Mouse (Mus musculus) intestine, embryonic 14.5 days (tissue): ENCODE results near the gene Rasgrp2. TPM values are rescaled to one million over a fixed set of nuclear protein-coding genes. Genes with fewer than 3 reads are reported as not detected.

Experiments used
- ATAC-seq: fragments of 200-750 bp; cut with Nextera tagmentation; replicated peaks from 2 replicates; pipeline ENCODE4 v1.8.0; 2017; ENCODE audit warnings: low read depth, moderate number of reproducible peaks, moderate TSS enrichment, moderate library complexity; ENCODE audit not compliant: low FRiP score, low TSS enrichment
- DNase-seq: peaks from one replicate; pipeline ENCODE4 v3.0.0-alpha.2; 2018; ENCODE audit warnings: low spot score
- H3K27ac ChIP-seq: fragments of 300-500 bp; sonication (generic); 2 replicates; pipeline ENCODE4 v1.5.1; 2014; ENCODE audit warnings: low read depth, mild to moderate bottlenecking, control low read depth
- H3K27me3 ChIP-seq: fragments of 300-500 bp; sonication (generic); replicated peaks from 2 replicates; pipeline ENCODE4 v1.6.1; 2014; ENCODE audit warnings: low read length, control low read depth; ENCODE audit not compliant: control insufficient read depth, insufficient read depth
- H3K36me3 ChIP-seq: fragments of 300-500 bp; sonication (generic); 2 replicates; pipeline ENCODE4 v1.6.1; 2014; ENCODE audit warnings: low read length, control low read depth; ENCODE audit not compliant: control insufficient read depth, insufficient read depth
- H3K4me1 ChIP-seq: fragments of 300-500 bp; sonication (generic); replicated peaks from 2 replicates; pipeline ENCODE4 v1.6.1; 2014; ENCODE audit warnings: low read length, control low read depth, mixed read lengths; ENCODE audit not compliant: control insufficient read depth, insufficient read depth
- H3K4me2 ChIP-seq: fragments of 300-500 bp; sonication (generic); 2 replicates; pipeline ENCODE4 v1.6.1; 2014; ENCODE audit warnings: low read length
- H3K4me3 ChIP-seq: fragments of 300-500 bp; sonication (generic); 2 replicates; pipeline ENCODE4 v1.5.1; 2014; ENCODE audit warnings: low read depth, low read length, control low read depth, mixed read lengths
- H3K9ac ChIP-seq: fragments of 300-500 bp; sonication (generic); 2 replicates; pipeline ENCODE4 v1.6.1; 2014; ENCODE audit warnings: mild to moderate bottlenecking, low read length
- H3K9me3 ChIP-seq: fragments of 300-500 bp; sonication (generic); 2 replicates; pipeline ENCODE4 v1.6.1; 2016; ENCODE audit warnings: low read length, control low read depth; ENCODE audit not compliant: control insufficient read depth
- WGBS: fragments of 180-500 bp; shearing (Covaris S2); extraction: QIAGEN DNeasy Blood & Tissue Kit; methylation state at CpG from one replicate; pipeline ENCODE4 v1.1.7; 2014; 5-methylcytosine and 5-hydroxymethylcytosine counted together
- polyA plus RNA-seq: library from polyadenylated mRNA; unstranded; fragments of >200 nt; fragmentation: Nextera tagmentation; extraction: Ambion mirVana; gene quantifications from 2 replicates; pipeline ENCODE4 v1.2.1, GENCODE M21; 2014

Rasgrp2 gene
- polyA plus RNA-seq, 1 experiment from 2014 or later, result 31.8 TPM

DNA sequence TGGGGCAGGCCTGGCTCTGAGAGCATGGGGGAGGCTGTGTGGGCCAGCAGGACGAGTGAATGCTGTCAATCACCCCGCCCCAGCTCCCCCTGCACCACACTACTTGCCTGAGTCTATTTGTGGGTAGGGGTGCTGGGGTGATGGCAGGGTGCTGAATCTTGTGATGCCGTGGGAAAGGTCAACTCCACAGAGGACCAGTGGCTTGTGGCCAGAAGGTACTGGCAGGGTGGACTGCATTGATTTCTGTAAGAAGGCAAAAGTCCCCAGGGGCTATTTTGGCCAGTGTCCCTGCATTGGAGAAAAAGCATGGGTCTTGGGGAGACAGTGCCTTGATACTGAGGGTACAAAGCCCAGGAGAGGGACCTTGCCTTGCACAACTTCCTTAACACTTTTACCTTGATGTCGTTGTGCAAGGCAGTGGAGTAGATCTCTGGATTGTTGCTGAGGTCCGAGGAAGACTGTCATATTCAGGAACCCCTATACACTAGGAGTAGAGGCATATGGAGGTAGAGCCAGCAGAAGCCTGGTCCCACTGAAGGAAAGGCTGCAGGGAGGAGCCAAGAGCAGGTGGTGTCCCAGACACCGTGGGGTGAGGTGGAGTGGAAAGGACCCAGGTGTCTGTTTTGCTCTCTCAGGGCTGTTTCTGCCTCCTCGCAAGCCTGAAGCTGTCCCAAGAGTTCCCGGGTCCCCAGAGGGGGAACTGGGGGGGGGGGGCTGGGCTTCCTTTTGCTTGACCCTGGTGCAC lies 25.2 kb downstream of the Rasgrp2 start:
- 71% methylated on average over 8 of the region's 8 CpGs for WGBS

DNA sequence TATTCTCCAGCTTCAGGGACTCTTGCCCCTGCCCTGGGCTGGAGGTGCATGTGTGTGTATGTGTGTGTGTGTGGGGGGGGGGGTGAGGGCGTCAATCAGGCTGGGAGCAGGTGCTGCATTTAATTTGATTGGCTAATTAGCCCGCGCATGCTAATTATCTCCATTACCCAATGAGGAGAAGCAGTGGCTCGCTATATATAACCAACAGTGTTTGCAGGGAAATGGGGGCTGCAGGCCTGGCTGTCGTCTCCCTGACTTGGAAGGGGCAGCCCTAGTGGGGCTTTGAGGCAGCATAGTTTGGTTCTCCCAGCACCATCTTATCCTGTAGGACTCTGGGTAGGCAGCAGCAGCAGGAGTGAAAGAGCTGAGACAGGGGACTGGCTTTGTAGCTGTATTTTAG lies 26.5 kb downstream of the Rasgrp2 start:
- no peak for DNase-seq
- H3K9me3 ChIP-seq, result no peaks in the 10 kb centered on the region
- no peak overlapping the region for H3K9ac ChIP-seq
- WGBS, result 53% methylated on average over 4 of the region's 5 CpGs
- ATAC-seq, result no peak
- H3K36me3 ChIP-seq, result no peaks in the 10 kb centered on the region
- H3K27ac ChIP-seq, result no peak overlapping the region
- peaks cover 68% of the 10 kb centered on the region for H3K27me3 ChIP-seq
- H3K4me3 ChIP-seq, result no peak overlapping the region
- peaks cover 14% of the 10 kb centered on the region for H3K4me1 ChIP-seq
- H3K4me2 ChIP-seq, result no peak overlapping the region

More for the DNA sequence above, 25.2 kb downstream of the Rasgrp2 start:
- no peak overlapping the region for H3K4me3 ChIP-seq
- no peaks in the 10 kb centered on the region for H3K36me3 ChIP-seq
- no peak overlapping the region for H3K9ac ChIP-seq
- H3K27ac ChIP-seq, result no peak overlapping the region
- H3K27me3 ChIP-seq, result peaks cover 68% of the 10 kb centered on the region
- ATAC-seq (no peak), DNase-seq (no peak)
- no peaks in the 10 kb centered on the region for H3K9me3 ChIP-seq
- H3K4me1 ChIP-seq, result peaks cover 14% of the 10 kb centered on the region
- H3K4me2 ChIP-seq, result no peak overlapping the region

DNA sequence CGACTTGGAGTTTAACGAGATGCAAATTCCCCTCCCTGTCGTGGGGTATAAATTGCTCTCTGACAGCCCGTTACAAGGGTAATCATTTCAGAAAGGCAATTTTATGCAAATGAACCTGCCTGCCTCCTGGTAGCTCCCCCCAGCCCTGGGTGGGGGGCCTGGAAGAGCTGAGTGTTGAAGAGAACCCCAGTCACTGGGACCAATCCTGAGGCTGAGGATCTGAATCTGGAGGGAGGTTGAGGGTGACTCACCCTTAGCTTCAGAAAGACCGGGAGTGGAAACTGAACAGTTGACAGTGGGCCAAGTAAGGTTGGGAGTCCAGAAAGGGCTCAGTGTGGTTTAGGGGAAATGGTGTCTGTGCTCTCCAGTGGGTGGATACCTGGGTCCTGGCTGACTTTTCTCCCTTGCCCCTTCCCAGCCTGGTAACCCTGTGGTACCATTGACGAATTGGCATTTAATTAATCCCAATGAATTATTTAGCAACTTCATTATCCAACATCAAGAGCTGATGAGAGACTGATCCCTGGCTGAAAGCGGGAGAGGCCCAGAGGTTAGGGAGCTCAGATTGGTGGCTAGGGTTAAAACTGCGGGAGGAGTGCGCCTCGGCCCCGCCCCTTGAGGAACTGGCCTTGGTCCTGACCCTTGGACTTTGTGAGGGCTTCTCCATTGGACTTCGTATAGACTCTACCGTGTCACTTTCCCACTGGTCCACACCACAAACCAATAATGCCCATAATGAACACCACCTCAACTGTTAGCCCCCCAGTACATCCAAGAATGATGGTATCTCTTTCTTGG lies 27.8 kb downstream of the Rasgrp2 start:
- ATAC-seq (no peak), DNase-seq (peak; percentile 91)
- H3K4me1 ChIP-seq, result peaks cover 14% of the 10 kb centered on the region
- no peaks in the 10 kb centered on the region for H3K9me3 ChIP-seq
- H3K4me3 ChIP-seq, result no peak overlapping the region
- no peaks in the 10 kb centered on the region for H3K36me3 ChIP-seq
- H3K27ac ChIP-seq, result no peak overlapping the region
- H3K4me2 ChIP-seq, result no peak overlapping the region
- peaks cover 64% of the 10 kb centered on the region for H3K27me3 ChIP-seq
- WGBS, result 25% methylated on average over 13 of the region's 13 CpGs
- no peak overlapping the region for H3K9ac ChIP-seq

DNA sequence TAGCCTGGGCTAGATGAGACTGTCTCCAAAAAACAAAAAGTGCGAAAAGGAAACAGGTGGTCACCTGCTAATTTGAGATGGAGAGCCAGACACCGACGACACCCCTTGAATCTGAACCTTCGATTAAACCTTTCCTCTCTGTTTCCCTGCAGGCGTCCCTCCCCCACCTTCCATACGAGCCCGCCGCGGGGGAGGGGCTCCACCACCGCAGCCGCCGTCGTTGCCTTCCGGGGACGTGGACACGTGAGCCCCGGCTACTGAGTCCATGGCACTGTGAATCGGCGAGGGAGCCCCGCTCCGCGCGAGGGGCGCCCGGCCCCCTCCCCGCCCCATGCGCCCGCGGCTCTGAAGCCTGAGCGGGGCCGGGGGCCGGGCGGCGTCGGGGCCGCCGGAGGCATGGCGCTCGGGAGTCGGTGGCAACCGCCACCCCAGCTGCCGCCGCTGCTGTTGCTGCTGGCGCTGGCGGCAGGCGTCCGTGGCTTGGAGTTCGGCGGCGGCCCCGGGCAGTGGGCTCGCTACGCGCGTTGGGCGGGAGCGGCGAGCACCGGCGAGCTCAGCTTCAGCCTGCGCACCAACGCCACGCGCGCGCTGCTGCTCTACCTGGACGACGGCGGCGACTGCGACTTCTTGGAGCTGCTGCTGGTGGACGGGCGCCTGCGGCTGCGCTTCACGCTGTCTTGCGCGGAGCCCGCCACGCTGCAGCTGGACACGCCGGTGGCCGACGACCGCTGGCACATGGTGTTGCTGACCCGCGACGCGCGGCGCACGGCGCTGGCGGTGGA lies 28.7 kb downstream of the Rasgrp2 start:
- Histone ChIP-seq H3K9ac (no peak overlapping the region), H3K27me3 (peaks cover 64% of the 10 kb centered on the region), H3K9me3 (no peaks in the 10 kb centered on the region), H3K36me3 (no peaks in the 10 kb centered on the region), H3K4me3 (peak overlapping the region; percentile 32), H3K27ac (no peak overlapping the region), H3K4me2 (peak overlapping the region; percentile 48), H3K4me1 (peaks cover 14% of the 10 kb centered on the region)
- 2% methylated on average over 72 of the region's 94 CpGs for WGBS
- peak; percentile 22; the same call in 1 of the 2 replicates for ATAC-seq
- DNase-seq, result peak; percentile 76

DNA sequence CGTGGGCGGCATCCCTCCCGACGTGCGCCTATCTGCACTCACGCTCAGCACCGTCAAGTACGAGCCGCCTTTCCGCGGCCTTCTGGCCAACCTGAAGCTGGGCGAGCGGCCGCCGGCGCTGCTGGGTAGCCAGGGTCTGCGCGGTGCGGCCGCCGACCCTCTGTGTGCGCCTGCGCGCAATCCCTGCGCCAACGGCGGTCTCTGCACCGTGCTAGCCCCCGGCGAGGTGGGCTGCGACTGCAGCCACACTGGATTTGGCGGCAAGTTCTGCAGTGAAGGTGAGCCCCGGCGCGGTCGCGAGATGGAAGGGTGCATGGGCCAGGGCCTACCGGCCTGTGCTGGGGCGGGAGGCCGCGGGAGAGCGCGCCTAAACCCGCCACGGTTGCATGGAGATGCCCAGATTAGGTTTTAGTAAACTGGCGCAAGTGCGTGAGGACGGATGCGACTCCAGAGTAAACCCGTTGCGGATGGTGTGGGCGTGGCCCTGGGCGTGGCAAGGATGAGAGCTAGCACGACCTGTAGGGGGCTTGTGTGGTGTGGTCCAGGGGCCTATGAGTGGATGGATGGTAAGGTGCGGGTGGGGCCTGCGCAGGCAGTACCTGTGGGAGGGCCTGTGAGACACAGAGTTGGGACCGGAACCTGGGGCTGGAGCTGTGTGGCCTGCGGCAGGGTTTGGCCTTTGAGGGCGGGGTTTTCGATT lies 29.5 kb downstream of the Rasgrp2 start:
- Histone ChIP-seq H3K4me3 (peak overlapping the region; percentile 32), H3K9me3 (no peaks in the 10 kb centered on the region), H3K27me3 (peaks cover 64% of the 10 kb centered on the region), H3K4me1 (peaks cover 14% of the 10 kb centered on the region), H3K36me3 (no peaks in the 10 kb centered on the region), H3K9ac (no peak overlapping the region), H3K4me2 (peak overlapping the region; percentile 48), H3K27ac (no peak overlapping the region)
- ATAC-seq (no peak; the same call in 1 of the 2 replicates), DNase-seq (peak; percentile 67)
- WGBS, result under 1% methylated on average over 60 of the region's 60 CpGs

DNA sequence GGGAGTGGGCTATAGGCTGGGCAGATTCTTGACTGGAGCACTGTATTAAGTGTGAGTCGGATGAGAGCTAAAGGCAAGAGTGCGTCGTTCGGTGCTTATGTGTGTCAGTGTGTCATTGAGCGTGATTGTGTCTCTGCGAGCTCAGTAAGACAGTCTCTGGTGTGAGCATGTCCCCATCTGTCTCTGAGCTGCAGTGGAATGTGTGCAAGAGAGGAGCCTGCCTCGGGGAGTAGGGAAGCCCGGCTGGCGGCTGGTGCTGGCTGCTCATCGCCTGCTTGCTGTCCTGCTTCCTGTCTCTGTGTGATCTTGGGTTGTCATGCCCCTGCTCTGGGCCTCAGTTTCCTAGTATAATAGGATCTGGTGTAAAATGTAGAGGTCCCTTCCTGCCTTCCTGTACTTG lies 43.9 kb downstream of the Rasgrp2 start:
- Histone ChIP-seq H3K36me3 (no peaks in the 10 kb centered on the region), H3K9me3 (no peaks in the 10 kb centered on the region), H3K9ac (no peak overlapping the region), H3K27me3 (0 out of 2 replicates have a peak, but pooled peaks cover 4% of the 10 kb centered on the region), H3K4me2 (no peak overlapping the region), H3K4me3 (no peak overlapping the region), H3K27ac (no peak overlapping the region), H3K4me1 (no peaks in the 10 kb centered on the region)
- 62% methylated on average over 10 of the region's 10 CpGs for WGBS
- ATAC-seq (no peak), DNase-seq (no peak)

DNA sequence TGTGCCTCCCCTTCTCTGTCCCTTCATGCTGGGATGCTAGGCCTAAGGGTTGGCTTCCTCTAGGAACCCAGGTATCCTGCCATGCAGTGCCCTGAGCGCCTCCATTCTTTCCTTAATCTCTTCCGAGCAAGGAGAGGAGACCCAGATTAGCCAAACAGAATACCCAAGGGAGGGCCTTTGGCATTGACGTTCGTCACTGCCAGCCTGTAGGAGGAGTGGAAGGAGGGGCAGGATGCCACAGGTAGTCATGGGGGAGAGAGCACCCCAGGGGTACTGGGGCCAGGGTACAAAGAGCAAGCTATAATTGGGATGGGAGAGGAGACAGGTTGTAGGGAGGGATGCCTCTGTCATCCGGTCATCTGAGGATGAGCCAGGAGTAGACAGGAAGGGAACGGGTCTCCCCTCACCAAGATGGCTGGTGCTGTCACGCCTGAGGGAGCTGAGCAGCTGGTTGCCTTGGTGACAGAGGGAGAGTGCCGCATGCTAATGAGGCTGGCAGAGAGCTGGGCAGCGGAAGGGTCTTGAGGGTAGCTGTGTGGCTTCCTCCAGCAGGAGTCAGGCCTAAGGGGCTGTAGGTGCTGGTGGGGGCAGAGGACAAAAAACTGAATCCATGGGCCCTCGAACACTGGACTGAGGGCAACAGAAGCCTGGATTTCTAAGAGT lies 46.8 kb downstream of the Rasgrp2 start:
- Histone ChIP-seq H3K4me2 (no peak overlapping the region), H3K27ac (no peak overlapping the region), H3K36me3 (no peaks in the 10 kb centered on the region), H3K9ac (no peak overlapping the region), H3K4me3 (no peak overlapping the region), H3K4me1 (no peaks in the 10 kb centered on the region), H3K27me3 (0 out of 2 replicates have a peak, but pooled peaks cover 4% of the 10 kb centered on the region), H3K9me3 (no peaks in the 10 kb centered on the region)
- no peak for ATAC-seq
- no peak for DNase-seq
- WGBS, result 49% methylated on average over 10 of the region's 10 CpGs
